Mouse (Mus musculus) left cerebral cortex, postnatal 36 days (tissue): Measurements from ENCODE around the gene Cd79b. TPM values are rescaled to one million over a fixed set of nuclear protein-coding genes. Genes with fewer than 3 reads are reported as not detected.

Experiments
- DNase-seq, 2 experiments: peaks; one replicate each; pipeline ENCODE4 v3.0.0; 2021 to 2022; ENCODE audit warnings: low spot score in 2 of 2, mixed read lengths in 1 of 2
- intact Hi-C: fragments of 180-260 bp; cut with DNase I; formaldehyde crosslinking; loops from one replicate; pipeline ENCODE4 v1.15.1; 2025
- total RNA-seq, 2 experiments: library from RNA; stranded (reverse); gene quantifications; 2 replicates each; pipeline ENCODE4 v1.2.3; 2021

Cd79b gene
- total RNA-seq, 2 experiments from 2014 or later: 0.27 to 0.34 TPM

GRCm38 (mm10) chr11:106283371-106283770 lies 31.2 kb downstream of the Cd79b start:
- no peak for DNase-seq
- intact Hi-C loops: no loop called here

GRCm38 (mm10) chr11:106282452-106282851 lies 32.1 kb downstream of the Cd79b start:
- intact Hi-C loops: no loop called here
- DNase-seq: no peak

- intact Hi-C loops: no loop called here
- peak; percentile 90 to 91 for DNase-seq
These were observed 38.1 kb downstream of the Cd79b start, which contains the start of gene Tcam1 for GRCm38 (mm10) chr11:106276454-106276853. Gene Tcam1 (plus strand): TSS chr11:106276672.

- intact Hi-C loops: no loop called here
- no peak for DNase-seq
These were observed 39.6 kb downstream of the Cd79b start for GRCm38 (mm10) chr11:106274971-106275411.

GRCm38 (mm10) chr11:106274374-106274773 lies 40.2 kb downstream of the Cd79b start:
- DNase-seq: no peak
- intact Hi-C loops: no loop called here

GRCm38 (mm10) chr11:106273811-106274210 lies 40.8 kb downstream of the Cd79b start:
- no peak for DNase-seq
- intact Hi-C loops: no loop called here

- DNase-seq: no peak
- intact Hi-C loops: no loop called here
These were observed 41.3 kb downstream of the Cd79b start for GRCm38 (mm10) chr11:106273311-106273684.

- intact Hi-C loops: no loop called here
- peak; percentile 98 to 99 for DNase-seq
These were observed 41.8 kb downstream of the Cd79b start, which contains the start of gene Smarcd2 for GRCm38 (mm10) chr11:106272644-106273310. Gene Smarcd2 (minus strand): TSS chr11:106272972.

- DNase-seq: peak in 1 of 2 experiments; percentile 54
- intact Hi-C loops: no loop called here
These were observed 42.5 kb downstream of the Cd79b start for GRCm38 (mm10) chr11:106271794-106272643.

- intact Hi-C loops: no loop called here
- no peak for DNase-seq
These were observed 43.3 kb downstream of the Cd79b start for GRCm38 (mm10) chr11:106271131-106271793.

- intact Hi-C loops: no loop called here
- no peak for DNase-seq
These were observed 45.5 kb downstream of the Cd79b start for GRCm38 (mm10) chr11:106269060-106269431.

GRCm38 (mm10) chr11:106268326-106269059 lies 46.1 kb downstream of the Cd79b start:
- intact Hi-C loops: no loop called here
- DNase-seq: peak; percentile 51 to 53

- intact Hi-C loops: no loop called here
These were observed 46.7 kb downstream of the Cd79b start for GRCm38 (mm10) chr11:106267871-106268270.

GRCm38 (mm10) chr11:106267311-106267852 lies 47.2 kb downstream of the Cd79b start:
- DNase-seq: no peak
- intact Hi-C loops: no loop called here

More at GRCm38 (mm10) chr11:106267871-106268270, 46.7 kb downstream of the Cd79b start:
- no peak for DNase-seq

GRCm38 (mm10) chr11:106266431-106266830 lies 48.1 kb downstream of the Cd79b start:
- no peak for DNase-seq
- intact Hi-C loops: no loop called here

GRCm38 (mm10) chr11:106265570-106265969 lies 49.0 kb downstream of the Cd79b start:
- DNase-seq: no peak

GRCm38 (mm10) chr11:106264988-106265387 lies 49.6 kb downstream of the Cd79b start:
- intact Hi-C loops: no loop called here

More at GRCm38 (mm10) chr11:106265570-106265969, 49.0 kb downstream of the Cd79b start:
- intact Hi-C loops: no loop called here

GRCm38 (mm10) chr11:106263963-106264362 lies 50.6 kb downstream of the Cd79b start:
- DNase-seq: no peak
- intact Hi-C loops: no loop called here

More at GRCm38 (mm10) chr11:106264988-106265387, 49.6 kb downstream of the Cd79b start:
- DNase-seq: no peak
